Mouse (Mus musculus): ENCODE results near the gene Hgfac.

DNA sequence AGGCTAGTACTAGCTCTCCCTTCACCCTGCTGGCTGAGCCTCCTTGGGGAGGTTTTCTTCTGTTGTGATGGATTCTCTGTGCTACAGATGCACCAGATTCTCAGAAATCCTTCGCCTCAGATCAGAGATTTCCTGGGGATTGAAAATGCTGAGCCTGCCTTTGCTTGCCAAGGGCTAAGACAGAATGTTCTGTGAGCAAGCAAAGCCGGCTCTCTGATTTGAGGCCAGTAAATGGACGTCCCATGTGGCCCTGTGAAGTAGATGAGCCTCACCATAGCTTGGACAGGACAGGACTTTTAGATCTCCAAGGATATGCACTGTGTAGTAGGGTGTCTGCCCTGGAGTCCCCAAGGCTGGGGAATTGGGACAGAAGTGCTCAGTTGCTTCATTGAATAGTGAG, 43.6 kb downstream of the Hgfac start:
- no peak for TF ChIP-seq POLR2A (IDR thresholded peaks at IDR 0.05; ENCODE audit: borderline replicate concordance, control insufficient read depth, low read depth, low read length)
- no peak for TF ChIP-seq CTCF (IDR thresholded peaks at IDR 0.05; ENCODE audit: control insufficient read depth, insufficient read depth, low read length)

Data from bone marrow, adult 2 months (tissue).